Mouse (Mus musculus) ES-E14 (cell line): Measurements from ENCODE around the gene Cped1.

ENCODE experiments used
- CHD2 ChIP-seq: IDR thresholded peaks from 2 replicates; pipeline ENCODE4 v1.6.1; 2014; ENCODE audit warnings: mild to moderate bottlenecking, low read depth, low read length, inconsistent platforms
- HCFC1 ChIP-seq: IDR thresholded peaks from 2 replicates; pipeline ENCODE4 v1.6.1; 2012; ENCODE audit warnings: low read length, inconsistent platforms, borderline replicate concordance; ENCODE audit not compliant: insufficient read depth
- MAFK ChIP-seq: IDR thresholded peaks from 2 replicates; pipeline ENCODE4 v1.6.1; 2014; ENCODE audit warnings: mild to moderate bottlenecking, low read depth, low read length, inconsistent platforms; ENCODE audit not compliant: insufficient read depth
- ZC3H11A ChIP-seq: IDR thresholded peaks from 2 replicates; pipeline ENCODE4 v1.6.1; 2012; ENCODE audit warnings: low read depth, mild to moderate bottlenecking, inconsistent platforms, low read length, borderline replicate concordance
- ZNF384 ChIP-seq: IDR thresholded peaks from 2 replicates; pipeline ENCODE4 v1.6.1; 2012; ENCODE audit warnings: low read depth, low read length, inconsistent platforms

DNA sequence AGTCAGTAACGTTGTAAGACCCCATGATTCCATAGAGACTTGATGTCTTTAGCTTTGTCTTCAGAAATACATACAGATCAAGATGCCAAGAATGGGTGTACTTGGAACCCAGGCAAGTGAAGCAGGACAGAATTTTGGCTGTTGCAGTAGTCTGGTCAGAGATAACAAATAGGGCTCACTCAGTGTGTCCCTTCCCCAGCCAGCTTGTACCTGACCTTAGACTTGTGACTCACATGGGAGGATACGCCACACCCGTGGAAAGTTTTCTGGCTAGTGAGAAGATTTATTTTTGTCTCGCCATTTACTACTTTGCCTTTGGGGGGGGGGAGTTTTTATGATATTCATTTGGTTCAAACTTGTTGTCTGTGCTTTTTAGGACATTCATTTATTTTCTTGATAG lies 78.6 kb downstream of the Cped1 start:
- TF ChIP-seq HCFC1 (no peak), MAFK (no peak), ZNF384 (no peak), CHD2 (no peak), ZC3H11A (no peak)
